Mouse (Mus musculus): ENCODE data around the gene Cst9. TPM values are rescaled to one million over a fixed set of nuclear protein-coding genes. Genes with fewer than 3 reads are reported as not detected.

The Cst9 gene
- total and polyA plus RNA-seq, 3 experiments: not detected

DNA sequence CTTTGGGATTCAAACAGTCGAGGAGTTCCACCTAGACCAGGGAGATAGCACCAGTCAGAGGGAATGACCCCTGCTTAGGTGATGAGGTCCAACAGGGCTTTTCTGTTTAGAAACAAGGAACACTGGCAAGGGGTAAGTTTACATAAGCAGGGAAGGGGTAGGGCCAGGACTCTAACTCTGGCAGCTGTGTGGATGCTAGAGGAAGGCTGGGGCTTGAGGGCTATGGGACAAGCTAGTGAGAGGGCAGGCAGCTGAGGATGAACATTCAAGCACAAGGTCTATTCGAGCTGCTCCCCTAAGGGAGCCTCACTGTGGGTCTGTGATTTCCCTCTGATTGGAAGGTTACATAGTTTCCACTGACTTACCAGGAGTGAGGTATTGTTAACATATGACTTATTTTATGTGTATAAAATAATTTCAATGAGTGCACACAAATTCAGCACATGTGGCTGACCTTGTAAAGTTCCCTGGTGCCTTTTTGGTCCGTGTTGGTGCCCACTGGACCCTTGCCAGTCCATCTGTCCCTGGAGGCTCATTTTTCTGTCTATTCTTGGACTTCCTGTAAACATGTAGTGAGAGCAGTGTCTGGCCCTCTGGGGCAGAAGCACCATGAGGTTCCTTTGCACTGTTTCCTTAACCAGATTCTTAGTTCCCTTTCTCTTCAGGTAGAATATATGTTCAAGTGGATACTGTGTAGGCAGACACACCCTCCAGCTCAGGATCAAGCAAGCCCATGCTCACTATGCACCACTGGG, 42.2 kb downstream of the Cst9 start:
- DNase-seq: peak; percentile 61

DNA sequence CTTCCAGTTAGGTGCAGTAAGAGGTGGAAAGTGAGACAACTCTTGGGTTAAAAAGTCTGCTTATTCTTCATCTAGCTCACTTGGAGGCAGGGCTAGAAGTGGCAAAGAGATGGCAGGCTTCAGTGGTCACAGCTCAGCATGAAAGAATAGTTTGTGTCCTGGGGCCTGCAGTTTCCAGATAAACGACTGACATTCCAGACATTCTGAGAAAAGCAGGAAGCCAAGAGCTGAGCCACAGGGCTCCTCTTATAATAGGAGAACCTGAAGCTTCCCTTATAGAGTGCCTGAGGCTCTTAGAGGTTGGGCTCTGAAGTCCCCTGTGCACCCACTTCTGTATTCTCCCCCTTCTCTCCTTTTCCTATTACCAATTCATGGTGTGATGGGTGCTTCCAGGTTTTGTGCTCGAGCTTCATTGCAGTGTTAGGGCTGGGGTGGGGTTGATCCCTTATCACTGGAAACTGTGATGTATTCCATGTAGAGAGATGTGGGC, 43.7 kb downstream of the Cst9 start:
- DNase-seq: no peak

GRCm38 (mm10) chr2:148879199-148879598, 44.3 kb downstream of the Cst9 start:
- no peak for DNase-seq

- DNase-seq: no peak
These were observed 49.8 kb downstream of the Cst9 start for GRCm38 (mm10) chr2:148884738-148885137.

Other genes with a start within 250 kb of the Cst9 start
- gene Nxt1, start 162.5 kb upstream of the Cst9 start, total RNA-seq (2021): 10 to 100 TPM; 15.8 to 20.6 TPM
- gene Nxt1, start 162.5 kb upstream of the Cst9 start, polyA plus RNA-seq (2012; rRNA removed): 10.9 and 11.1 TPM in 2 replicates
- 10 to 100 TPM; 26.8 to 31.7 TPM for gene Gzf1, start 154.1 kb upstream of the Cst9 start, total RNA-seq (2021)
- 7.7 and 10.5 TPM in 2 replicates for gene Gzf1, start 154.1 kb upstream of the Cst9 start, polyA plus RNA-seq (2012; rRNA removed)
- gene Napb, start 102.7 kb upstream of the Cst9 start, total RNA-seq (2021): 1 to 10 TPM; 4.8 to 5.1 TPM
- gene Napb, start 102.7 kb upstream of the Cst9 start, polyA plus RNA-seq (2012; rRNA removed): 0.49 and 0.61 TPM in 2 replicates
- under 1 TPM in 1 of 2 experiments, not detected in 1; 0.62 TPM for gene Cstl1, start 84.8 kb upstream of the Cst9 start, total RNA-seq (2021)
- gene Cstl1, start 84.8 kb upstream of the Cst9 start, polyA plus RNA-seq (2012; rRNA removed): not detected in 2 replicates
- gene Cst11, start 63.6 kb upstream of the Cst9 start, total RNA-seq (2021): not detected
- not detected in 2 replicates for gene Cst11, start 63.6 kb upstream of the Cst9 start, polyA plus RNA-seq (2012; rRNA removed)
- gene 8030411F24Rik, start 53.1 kb upstream of the Cst9 start, total RNA-seq (2021): not detected
- gene 8030411F24Rik, start 53.1 kb upstream of the Cst9 start, polyA plus RNA-seq (2012; rRNA removed): not detected in 2 replicates
- gene Cst12, start 45.8 kb upstream of the Cst9 start, total RNA-seq (2021): not detected
- not detected in 2 replicates for gene Cst12, start 45.8 kb upstream of the Cst9 start, polyA plus RNA-seq (2012; rRNA removed)
- 10 to 100 TPM in 1 of 2 experiments, 1 to 10 TPM in 1; 7.7 to 81.2 TPM for gene Cst8, start 36.4 kb upstream of the Cst9 start, total RNA-seq (2021)
- 1.7 and 2.1 TPM in 2 replicates for gene Cst8, start 36.4 kb upstream of the Cst9 start, polyA plus RNA-seq (2012; rRNA removed)
- gene Cst13, start 15.1 kb upstream of the Cst9 start, total RNA-seq (2021): not detected
- gene Cst13, start 15.1 kb upstream of the Cst9 start, polyA plus RNA-seq (2012; rRNA removed): not detected in 2 replicates
- 1 to 10 TPM in 1 of 2 experiments, not detected in 1; 1.7 TPM for gene 9230104L09Rik, start 29.9 kb downstream of the Cst9 start, total RNA-seq (2021)
- 0.19 TPM in 1 of 2 replicates, not detected in the other for gene 9230104L09Rik, start 29.9 kb downstream of the Cst9 start, polyA plus RNA-seq (2012; rRNA removed)
- gene Cst3, start 40.5 kb downstream of the Cst9 start, total RNA-seq (2021): 1,000 to 10,000 TPM in 1 of 2 experiments, 100 to 1,000 TPM in 1; 994 to 1,003 TPM
- 1,344 and 1,354 TPM in 2 replicates for gene Cst3, start 40.5 kb downstream of the Cst9 start, polyA plus RNA-seq (2012; rRNA removed)
- gene Gm1330, start 168.1 kb downstream of the Cst9 start, total RNA-seq (2021): not detected
- gene Gm1330, start 168.1 kb downstream of the Cst9 start, polyA plus RNA-seq (2012; rRNA removed): not detected in 2 replicates
- not detected for gene Gm10750, start 182.1 kb downstream of the Cst9 start, total RNA-seq (2021)
- gene Gm10750, start 182.1 kb downstream of the Cst9 start, polyA plus RNA-seq (2012; rRNA removed): not detected in 2 replicates